Mouse (Mus musculus) cerebellum, postnatal 25 days (tissue): ENCODE data around the gene Bglap.
A peak's percentile ranks its signal among the peaks of the same experiment; 100 is the strongest.

ENCODE experiments used
- DNase-seq, 2 experiments: peaks; one replicate each; pipeline ENCODE4 v3.0.0; 2021; ENCODE audit warnings: mixed read lengths in 2 of 2

Gene Bglap

DNA sequence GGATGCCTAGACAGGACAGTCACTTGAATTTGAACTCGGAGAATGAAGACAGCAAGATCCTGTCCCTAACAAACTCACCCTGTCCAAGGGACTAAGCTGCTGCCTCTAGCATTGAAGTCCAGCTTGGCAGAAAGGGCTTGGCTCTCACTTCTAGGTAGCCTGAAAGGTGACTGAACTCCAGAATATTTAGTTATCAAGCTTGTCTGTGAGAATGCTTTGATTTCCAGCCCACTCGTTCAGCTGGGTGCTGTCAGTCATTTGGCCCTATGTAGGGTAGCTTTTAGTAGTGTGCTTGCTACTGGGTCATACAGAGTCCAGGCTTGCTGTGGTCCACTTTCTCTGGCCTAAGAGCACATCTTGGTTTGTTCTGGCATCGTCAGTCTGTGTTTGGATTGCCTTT lies 45.3 kb downstream of the Bglap start:
- no peak for DNase-seq

DNA sequence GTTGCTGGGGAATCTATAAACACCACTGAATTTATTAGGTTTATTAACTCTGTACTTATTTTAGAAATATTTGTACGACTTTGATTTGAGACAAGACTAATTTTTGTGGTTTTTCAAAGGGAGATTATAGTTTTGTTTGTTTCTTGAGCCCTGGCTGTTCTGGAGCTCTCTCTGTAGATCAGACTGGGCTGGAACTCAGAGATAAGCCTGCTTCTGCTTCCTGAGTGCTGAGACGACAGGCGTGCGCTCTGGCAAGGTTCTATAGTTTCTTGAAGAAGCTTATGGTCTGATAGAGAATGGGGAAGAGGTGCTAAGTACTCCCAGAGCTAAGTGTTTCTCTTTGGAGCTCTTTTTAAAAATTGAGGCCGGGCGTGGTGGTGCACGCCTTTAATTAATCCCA lies 45.9 kb downstream of the Bglap start:
- no peak for DNase-seq

DNA sequence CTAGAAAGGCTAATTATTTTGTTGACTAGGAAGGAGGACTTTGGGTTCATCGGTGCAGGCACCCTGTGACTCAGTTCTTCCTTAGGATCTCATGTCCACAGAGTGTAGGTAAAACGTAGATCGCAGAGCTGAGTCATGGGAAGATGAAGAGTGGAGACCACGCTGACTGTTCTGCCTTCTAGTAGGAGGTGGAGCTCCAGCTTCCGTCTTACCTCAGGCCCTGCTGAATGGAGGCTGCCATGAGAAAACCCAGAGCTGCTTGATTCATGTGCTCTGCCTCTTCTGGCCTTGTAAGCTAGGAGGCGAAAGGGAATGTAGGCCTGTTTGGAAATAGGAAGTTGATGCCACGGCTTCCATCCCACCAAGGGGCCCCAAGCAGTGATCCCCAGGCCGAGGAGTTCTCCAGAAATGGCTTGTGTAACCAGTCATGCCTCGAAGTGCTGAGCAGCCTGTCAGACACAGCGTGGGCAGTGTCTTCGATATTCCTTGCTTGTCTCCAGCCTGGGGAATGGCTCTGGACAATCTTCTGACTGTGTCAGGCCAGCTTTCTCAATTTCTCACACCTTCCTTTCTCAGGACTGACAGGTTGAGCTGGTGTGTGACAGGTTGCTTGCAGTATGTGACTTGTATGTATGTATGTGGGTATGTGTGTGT lies 46.8 kb downstream of the Bglap start:
- DNase-seq: peak in 1 of 2 experiments; percentile 20

DNA sequence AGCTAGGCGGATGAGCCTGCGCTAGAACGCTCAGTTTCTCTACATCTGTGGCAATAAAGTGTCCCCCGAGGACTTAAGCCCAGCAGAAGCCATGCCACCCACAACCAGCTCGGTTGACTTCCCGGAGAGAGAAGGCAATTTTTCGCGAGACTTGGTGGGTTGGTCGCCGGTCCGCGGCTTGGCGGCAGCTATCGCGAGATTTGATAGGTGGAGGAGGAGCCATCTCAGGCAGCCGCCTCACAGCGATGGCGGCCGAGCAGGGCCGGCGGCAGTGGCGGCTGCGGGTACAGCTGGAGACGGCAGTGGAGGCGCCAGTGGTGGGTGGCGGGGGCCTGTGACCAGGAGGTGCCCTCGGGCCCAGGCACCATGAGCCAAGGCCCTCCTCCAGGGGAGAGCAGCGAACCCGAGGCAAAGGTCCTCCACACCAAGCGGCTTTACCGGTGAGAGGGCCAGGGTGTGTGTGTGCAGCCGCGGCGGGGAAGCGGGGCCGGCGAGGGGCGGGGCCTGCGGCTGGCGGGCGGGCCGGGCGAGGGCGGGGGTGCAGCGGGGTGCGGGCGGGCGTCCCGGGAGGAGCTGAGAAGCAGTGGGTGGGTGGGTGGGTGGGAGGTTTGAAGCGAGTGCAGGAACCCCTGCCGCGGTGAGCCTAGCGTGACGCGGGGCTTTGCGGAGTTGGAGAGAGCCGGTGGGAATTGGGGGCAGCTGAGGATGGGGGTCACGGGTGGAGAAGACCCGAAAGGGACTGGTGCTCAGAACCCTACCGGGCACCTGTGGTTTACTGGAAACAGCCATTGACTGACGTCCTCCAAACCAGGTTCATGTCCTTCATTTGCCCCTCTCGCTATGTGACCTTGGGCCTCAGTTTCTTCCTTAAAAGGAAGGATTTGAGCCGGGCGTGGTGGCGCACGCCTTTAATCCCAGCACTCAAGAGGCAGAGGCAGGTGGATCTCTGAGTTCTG lies 47.9 kb downstream of the Bglap start, which contains the start of the genes Tmem79 and Smg5:
Tmem79 (minus strand) TSS at position 91 of the 956 bp plus-strand sequence.
Smg5 (plus strand) TSS at position 203 of the 956 bp plus-strand sequence.
- peak; percentile 97 to 98 for DNase-seq

DNA sequence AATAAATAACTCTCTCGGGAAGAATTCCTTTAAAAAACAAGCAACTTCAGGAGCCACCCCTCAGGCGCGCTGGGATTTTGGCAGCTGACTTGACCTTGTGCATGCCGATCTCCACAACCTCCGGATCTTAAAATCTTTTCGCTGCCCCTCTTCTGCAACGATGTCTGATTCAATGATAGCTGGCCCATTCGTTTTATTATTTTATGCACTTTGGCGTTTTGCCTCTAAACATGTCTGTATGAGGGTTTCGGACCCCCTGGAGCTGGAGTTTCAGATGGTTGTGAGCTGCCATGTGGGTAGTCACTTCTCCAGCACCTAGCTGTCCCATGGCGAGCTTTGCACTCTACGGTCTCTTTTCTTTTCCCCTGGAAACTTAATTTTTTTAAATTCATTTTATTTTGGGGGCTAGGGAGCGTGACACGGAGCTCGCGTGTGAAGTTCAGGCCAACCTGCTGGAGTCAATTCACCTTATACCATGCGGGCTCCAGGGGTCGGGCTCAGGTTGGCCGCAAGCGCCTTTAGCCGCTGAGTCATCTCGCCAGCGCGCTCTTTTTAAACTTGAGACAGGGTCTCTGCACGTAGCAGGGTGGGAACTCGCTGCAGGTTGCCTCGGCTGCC lies 48.7 kb downstream of the Bglap start:
- DNase-seq: no peak

DNA sequence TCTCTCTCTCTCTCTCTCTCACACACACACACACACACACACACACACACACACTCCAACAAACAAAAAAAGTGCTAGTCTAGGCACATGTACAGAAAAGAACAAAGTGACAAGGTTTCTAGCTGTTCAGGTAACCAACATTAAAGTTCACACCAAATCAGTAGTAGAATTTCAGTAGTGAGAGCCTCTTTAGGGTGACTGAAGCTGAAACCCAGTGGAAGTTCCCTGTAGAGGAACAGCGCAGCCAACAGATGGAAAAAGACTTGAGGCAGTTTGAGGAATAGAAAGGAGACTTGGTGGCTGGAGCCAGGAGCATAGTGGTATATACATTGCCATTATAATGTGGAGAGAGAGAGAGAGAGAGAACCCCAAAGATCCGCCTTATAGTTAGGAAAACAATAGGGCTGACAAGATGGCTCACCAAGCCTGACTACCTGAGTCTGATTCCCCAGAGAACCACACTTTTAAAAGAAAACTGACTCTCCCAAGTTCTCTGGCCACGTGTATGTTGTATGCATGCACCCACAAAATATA lies 49.3 kb downstream of the Bglap start:
- DNase-seq: no peak

DNA sequence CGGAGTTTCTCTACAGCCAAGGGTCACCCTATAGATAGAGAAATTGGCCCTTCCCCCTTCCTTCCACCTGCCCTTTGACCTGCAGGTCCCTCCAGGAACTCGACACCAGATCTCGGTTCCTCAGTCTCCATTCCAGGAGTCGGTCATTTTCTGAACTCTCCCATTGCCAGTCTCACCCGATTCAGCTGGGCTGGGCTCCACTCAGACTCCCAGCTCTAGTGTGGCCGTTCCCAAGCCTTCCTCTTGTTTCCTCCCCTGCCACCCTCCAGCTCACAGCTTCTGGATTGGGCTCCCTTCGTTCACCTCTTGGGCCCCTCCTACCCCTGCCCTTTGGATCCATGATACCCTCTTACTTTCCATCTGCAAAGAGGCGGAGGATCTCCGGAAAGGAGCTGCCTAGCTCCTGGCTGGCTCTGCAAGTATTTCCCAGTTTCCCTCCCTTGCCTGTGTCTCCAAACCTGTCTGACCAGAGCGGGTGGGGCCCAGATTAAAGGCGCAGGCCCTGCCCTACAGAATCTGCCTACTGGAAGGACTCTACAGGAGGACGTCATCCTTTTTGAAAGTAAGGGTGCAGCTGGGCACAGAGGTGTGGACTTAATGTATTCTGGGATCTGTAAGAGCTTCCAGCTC lies 50.1 kb downstream of the Bglap start:
- no peak for DNase-seq
